Mouse (Mus musculus) heart, adult 2 months (tissue): ENCODE data around the gene Gigyf1.

Source experiments
- CTCF ChIP-seq: fragments of 200-600 bp; IDR thresholded peaks from 2 replicates; pipeline ENCODE4 v1.8.1; 2022; ENCODE audit warnings: antibody characterized with exemption, mild to moderate bottlenecking, moderate library complexity
- EP300 ChIP-seq: fragments of 200-500 bp; IDR thresholded peaks from 2 replicates; pipeline ENCODE4 v1.6.1; 2011; ENCODE audit warnings: low read depth, low read length, control low read depth; ENCODE audit not compliant: insufficient read depth
- POLR2A ChIP-seq: fragments of 200-500 bp; IDR thresholded peaks from 2 replicates; pipeline ENCODE4 v1.6.1; 2011; ENCODE audit warnings: mild to moderate bottlenecking, low read depth, low read length, control low read depth; ENCODE audit not compliant: insufficient read depth

GRCm38 (mm10) chr5:137485071-137485850 lies 33.1 kb upstream of the Gigyf1 start:
- TF ChIP-seq CTCF (no peak), POLR2A (no peak), EP300 (no peak)
